Mouse (Mus musculus) CH12.LX (cell line): ENCODE data around the gene Bcl11a. TPM values are rescaled to one million over a fixed set of nuclear protein-coding genes. Genes with fewer than 3 reads are reported as not detected.

Experiments used
- DNase-seq: peaks from one replicate; pipeline ENCODE4 v3.0.0-alpha.2; 2013; ENCODE audit errors: extremely low read depth
- H3K27ac ChIP-seq: 2 replicates; pipeline ENCODE4 v1.5.1; 2012; ENCODE audit warnings: low read depth, mild to moderate bottlenecking, control low read depth, moderate library complexity; ENCODE audit not compliant: insufficient read depth
- H3K27me3 ChIP-seq: replicated peaks from 2 replicates; pipeline ENCODE3; 2012; ENCODE audit warnings: inconsistent platforms
- H3K36me3 ChIP-seq, 2 experiments: replicated peaks in 1 of 2; 2 replicates each; pipeline versions ENCODE3 to v1.6.1; 2012; ENCODE audit warnings: inconsistent platforms in 1 of 2, low read length in 1 of 2, mild to moderate bottlenecking in 1 of 2, mixed read lengths in 1 of 2, moderate library complexity in 1 of 2; ENCODE audit not compliant: control insufficient read depth in 1 of 2, insufficient read depth in 1 of 2
- H3K4me1 ChIP-seq, 2 experiments: 2 replicates each; pipeline ENCODE4 v1.6.1; 2012; ENCODE audit warnings: inconsistent platforms in 1 of 2, moderate library complexity in 1 of 2; ENCODE audit not compliant: insufficient read depth in 2 of 2, control insufficient read depth in 1 of 2
- H3K4me2 ChIP-seq: 2 replicates; pipeline ENCODE4 v1.6.1; 2012; ENCODE audit warnings: low read depth, mild to moderate bottlenecking, control low read depth; ENCODE audit not compliant: poor library complexity, insufficient read depth, severe bottlenecking
- H3K4me3 ChIP-seq, 3 experiments: fragments of 150-350 bp in 1 of 3; sonication (generic) in 1 of 3; replicated peaks in 1 of 3; 2 replicates each; pipeline versions ENCODE3 to v1.5.1; 2011 to 2012; ENCODE audit warnings: low read depth in 2 of 3, low read length in 2 of 3, mild to moderate bottlenecking in 2 of 3, moderate library complexity in 2 of 3, control low read depth in 1 of 3, improper control_type of control experiment in 1 of 3, inconsistent platforms in 1 of 3, mixed read lengths in 1 of 3; ENCODE audit not compliant: poor library complexity in 1 of 3
- H3K79me2 ChIP-seq: replicated peaks from 2 replicates; pipeline ENCODE4 v1.6.1; 2012; ENCODE audit warnings: mild to moderate bottlenecking, moderate library complexity; ENCODE audit not compliant: control insufficient read depth, poor library complexity, insufficient read depth, severe bottlenecking; ENCODE audit errors: extremely low read depth
- H3K9ac ChIP-seq: 2 replicates; pipeline ENCODE4 v1.6.1; 2012; ENCODE audit warnings: low read depth, mild to moderate bottlenecking, control low read depth, moderate library complexity; ENCODE audit not compliant: insufficient read depth
- H3K9me3 ChIP-seq: replicated peaks from 2 replicates; pipeline ENCODE3; 2012; ENCODE audit warnings: low read length, inconsistent platforms, mixed read lengths
- ELF1 ChIP-seq: IDR thresholded peaks from 2 replicates; pipeline ENCODE4 v1.6.1; 2014; ENCODE audit warnings: low read depth, mild to moderate bottlenecking, inconsistent platforms, low read length, improper control_type of control experiment
- EP300 ChIP-seq: IDR thresholded peaks from 2 replicates; pipeline ENCODE4 v1.6.1; 2011; ENCODE audit warnings: low read length, improper control_type of control experiment
- ETS1 ChIP-seq: conservative IDR thresholded peaks from 2 replicates; pipeline ENCODE4 v1.6.1; 2012; ENCODE audit warnings: low read depth, mild to moderate bottlenecking, inconsistent platforms, low read length, improper control_type of control experiment, moderate library complexity
- GABPA ChIP-seq: IDR thresholded peaks from 2 replicates; pipeline ENCODE4 v1.6.1; 2012; ENCODE audit warnings: low read depth, low read length, improper control_type of control experiment, inconsistent platforms; ENCODE audit not compliant: insufficient replicate concordance
- HCFC1 ChIP-seq: IDR thresholded peaks from 2 replicates; pipeline ENCODE4 v1.6.1; 2012; ENCODE audit warnings: low read depth, mild to moderate bottlenecking, inconsistent platforms, low read length, improper control_type of control experiment
- IRF4 ChIP-seq: IDR thresholded peaks from 2 replicates; pipeline ENCODE4 v1.6.1; 2014; ENCODE audit warnings: low read depth, mild to moderate bottlenecking, inconsistent platforms, low read length, improper control_type of control experiment
- JUND ChIP-seq: conservative IDR thresholded peaks from 2 replicates; pipeline ENCODE4 v1.6.1; 2011; ENCODE audit warnings: low read depth, low read length, improper control_type of control experiment
- MAX ChIP-seq: IDR thresholded peaks from 2 replicates; pipeline ENCODE4 v1.6.1; 2011; ENCODE audit warnings: low read length, improper control_type of control experiment
- MEF2A ChIP-seq: IDR thresholded peaks from 2 replicates; pipeline ENCODE4 v1.6.1; 2014; ENCODE audit warnings: low read depth, mild to moderate bottlenecking, inconsistent platforms, low read length, improper control_type of control experiment, borderline replicate concordance
- MXI1 ChIP-seq: IDR thresholded peaks from 2 replicates; pipeline ENCODE4 v1.6.1; 2011; ENCODE audit warnings: mild to moderate bottlenecking, low read depth, low read length, improper control_type of control experiment
- NRF1 ChIP-seq: IDR thresholded peaks from 2 replicates; pipeline ENCODE4 v1.6.1; 2014; ENCODE audit warnings: low read depth, mild to moderate bottlenecking, inconsistent platforms, low read length, improper control_type of control experiment, moderate library complexity
- PAX5 ChIP-seq: IDR thresholded peaks from 2 replicates; pipeline ENCODE4 v1.6.1; 2012; ENCODE audit warnings: low read length, inconsistent platforms, mixed read lengths
- SIN3A ChIP-seq: IDR thresholded peaks from 2 replicates; pipeline ENCODE4 v1.6.1; 2012; ENCODE audit warnings: low read length, improper control_type of control experiment, inconsistent platforms
- SMC3 ChIP-seq: IDR thresholded peaks from 2 replicates; pipeline ENCODE4 v1.6.1; 2011; ENCODE audit warnings: low read depth, low read length, improper control_type of control experiment
- TCF12 ChIP-seq: IDR thresholded peaks from 2 replicates; pipeline ENCODE4 v1.6.1; 2014; ENCODE audit warnings: low read depth, mild to moderate bottlenecking, inconsistent platforms, low read length, improper control_type of control experiment
- USF1 ChIP-seq: IDR thresholded peaks from 2 replicates; pipeline ENCODE4 v1.6.1; 2014; ENCODE audit warnings: low read depth, mild to moderate bottlenecking, inconsistent platforms, low read length, improper control_type of control experiment
- USF2 ChIP-seq: conservative IDR thresholded peaks from 2 replicates; pipeline ENCODE4 v1.6.1; 2011; ENCODE audit warnings: low read depth, low read length, improper control_type of control experiment
- ZKSCAN1 ChIP-seq: IDR thresholded peaks from 2 replicates; pipeline ENCODE4 v1.6.1; 2012; ENCODE audit warnings: low read depth, inconsistent platforms, low read length, improper control_type of control experiment, borderline replicate concordance
- ZMIZ1 ChIP-seq: IDR thresholded peaks from 2 replicates; pipeline ENCODE4 v1.6.1; 2012; ENCODE audit warnings: low read depth, mild to moderate bottlenecking, inconsistent platforms, low read length, improper control_type of control experiment
- ZNF384 ChIP-seq: IDR thresholded peaks from 2 replicates; pipeline ENCODE4 v1.6.1; 2012; ENCODE audit warnings: low read depth, low read length, improper control_type of control experiment, inconsistent platforms
- dilution Hi-C: fragments of 300-500 bp; cut with MboI; formaldehyde crosslinking; loops from 2 replicates; pipeline ENCODE4 v1.14.3; 2020; ENCODE audit warnings: low sequenced_read_pairs; ENCODE audit not compliant: extremely low pct_unique_long_range_greater_than_20kb, extremely low pct_ligation_motif_present
- in situ Hi-C: fragments of 300-500 bp; cut with MboI; formaldehyde crosslinking; loops from 3 replicates; pipeline ENCODE4 v1.14.3; 2019; ENCODE audit warnings: low sequenced_read_pairs, low pct_ligation_motif_present, low pct_unique_long_range_greater_than_20kb, mixed read lengths
- polyA plus RNA-seq: library from polyadenylated mRNA; unstranded; fragments of >175 nt; gene quantifications from 2 replicates; pipeline ENCODE4 v1.2.1, GENCODE M21; 2012; ENCODE audit warnings: low read depth; ENCODE audit not compliant: insufficient read length
- total RNA-seq, 2 experiments: library from RNA; depleted of rRNA; stranded (reverse); fragments of 300-350 nt in 1 of 2; fragments of >200 nt in 1 of 2; gene quantifications; 2 replicates each; pipeline ENCODE4 v1.2.3; 2012 to 2014

The Bcl11a gene
- total and polyA plus RNA-seq, 3 experiments = 6.8 to 57.9 (median 13.9) TPM

DNA sequence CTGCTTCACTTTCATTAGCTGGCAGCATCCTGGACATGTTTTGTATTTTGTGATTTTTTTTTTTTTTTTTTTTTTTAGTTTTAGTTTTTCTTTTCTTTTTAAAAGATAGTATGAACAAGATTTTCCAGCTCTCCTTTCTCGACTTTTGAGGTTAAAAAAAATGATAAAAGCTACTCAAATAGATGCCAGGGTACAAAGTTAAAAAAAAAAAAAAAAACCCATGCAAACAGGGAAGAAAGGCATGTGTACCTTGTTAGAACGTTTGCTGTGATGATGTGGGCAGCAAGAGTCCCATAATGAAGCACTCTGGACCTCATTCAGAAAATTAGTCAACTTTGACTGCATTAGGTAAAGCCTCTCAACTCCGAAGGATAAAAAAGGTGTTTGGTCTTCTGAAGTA lies 6.2 kb downstream of the Bcl11a start:
- in situ Hi-C loops = loop anchor here (5.0 to 10.0 kb wide), 2 partner anchors 113 to 161 kb away; no protein-coding TSS in a partner anchor
- H3K27me3 ChIP-seq = no peaks in the 10 kb centered on the region
- dilution Hi-C loops = no loop called here
- H3K4me3 ChIP-seq = peak overlapping the region in 1 of 3 experiments; percentile 77
- no peak overlapping the region for H3K9ac ChIP-seq
- H3K4me2 ChIP-seq = no peak overlapping the region
- TF ChIP-seq ETS1 (0 out of 2 replicates have a peak, but pooled peaks have one; percentile 8), GABPA (no peak), SIN3A (no peak), ZNF384 (peak; percentile 87), TCF12 (no peak), IRF4 (no peak), HCFC1 (no peak), ZKSCAN1 (no peak), ZMIZ1 (no peak), EP300 (peak; percentile 16; the same call in 1 of the 2 replicates), USF1 (no peak), NRF1 (no peak)
- no peak for DNase-seq
- H3K79me2 ChIP-seq = peaks cover 2% of the 10 kb centered on the region
- H3K9me3 ChIP-seq = no peaks in the 10 kb centered on the region
- H3K4me1 ChIP-seq = peaks cover 10 to 54% of the 10 kb centered on the region in 2 experiments; a peak in 3 of 4 replicates
- H3K27ac ChIP-seq = no peak overlapping the region
- H3K36me3 ChIP-seq = peaks cover 5 to 46% of the 10 kb centered on the region in 2 experiments

DNA sequence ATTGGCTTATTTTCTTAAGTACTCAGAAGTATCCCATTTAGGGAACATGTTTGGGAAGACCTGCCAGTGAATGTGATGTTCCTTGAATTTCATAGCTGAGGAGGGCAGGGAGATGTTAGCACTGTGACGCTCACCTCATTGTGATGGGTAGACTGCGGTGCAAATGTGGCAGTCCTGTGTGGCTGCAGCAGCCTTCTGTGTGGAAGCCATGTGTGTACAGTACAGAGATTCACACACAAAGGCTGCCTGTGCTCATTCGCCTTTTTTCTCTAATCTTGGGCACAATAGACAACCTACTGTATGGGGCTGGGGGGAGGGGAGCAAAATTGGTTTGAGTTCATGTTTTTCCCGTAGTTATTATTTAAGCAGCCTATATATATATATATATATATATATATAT lies 6.7 kb downstream of the Bcl11a start:
- Histone ChIP-seq H3K27me3 (no peaks in the 10 kb centered on the region), H3K9ac (no peak overlapping the region), H3K4me1 (peaks cover 10 to 59% of the 10 kb centered on the region in 2 experiments; a peak in 3 of 4 replicates), H3K9me3 (no peaks in the 10 kb centered on the region), H3K79me2 (peaks cover 2% of the 10 kb centered on the region), H3K4me3 (no peak overlapping the region), H3K36me3 (peaks cover 5 to 51% of the 10 kb centered on the region in 2 experiments), H3K4me2 (no peak overlapping the region), H3K27ac (no peak overlapping the region)
- TF ChIP-seq USF2 (no peak), ELF1 (no peak), EP300 (no peak), SMC3 (no peak), PAX5 (no peak), JUND (no peak), MEF2A (no peak), MAX (no peak), MXI1 (no peak), TCF12 (no peak)
- no peak for DNase-seq
- dilution Hi-C loops (no loop called here), in situ Hi-C loops (loop anchor here (5.0 to 10.0 kb wide), 2 partner anchors 113 to 160 kb away; no protein-coding TSS in a partner anchor)
